Comparison of ENCODE assay signal across 8 mouse cellular contexts in the genomic region with DNA sequence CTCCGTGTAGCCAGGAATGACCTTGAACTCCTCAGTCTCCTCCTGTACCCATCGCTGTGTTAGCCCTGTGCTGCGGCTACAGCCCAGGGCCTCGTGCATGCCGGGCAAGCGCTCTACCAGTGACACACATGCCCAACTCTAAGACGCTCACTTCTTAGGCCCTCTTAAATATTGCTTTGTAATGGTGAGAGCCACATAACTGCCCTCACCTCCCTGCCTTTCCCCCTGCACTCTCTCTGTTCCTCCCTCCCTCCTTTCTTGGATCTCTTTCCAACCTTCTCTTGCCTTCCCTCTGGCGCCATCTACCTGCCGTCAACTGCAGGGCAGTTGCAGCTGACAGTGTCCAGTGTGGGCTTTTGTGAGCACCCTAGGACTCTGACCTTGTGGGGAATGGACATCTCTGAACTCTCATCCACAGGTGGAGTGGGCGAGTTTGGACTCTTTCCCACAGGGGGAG. TPM values are rescaled to one million over a fixed set of nuclear protein-coding genes. Genes with fewer than 3 reads are reported as not detected.
DNase-seq lines count a peak whose midpoint lies in the region; ATAC-seq and TF ChIP-seq lines count a peak whose summit lies in the region.

No protein-coding gene starts in this region.

- no peaks in the 10 kb centered on the region for H3K27me3 ChIP-seq in intestine, postnatal 0 days (replicated peaks; ENCODE audit: control insufficient read depth, insufficient read depth, low read length)
- H3K27me3 ChIP-seq in midbrain, embryonic 10.5 days (ENCODE audit: low read depth, poor library complexity, severe bottlenecking) = 0 out of 2 replicates have a peak, but pooled peaks cover 7% of the 10 kb centered on the region

- DNase-seq in adrenal gland, adult 2 months = peak; percentile 80
- peak; percentile 87 for DNase-seq in embryo, embryonic 11 days
- peak; percentile 58 to 63 for DNase-seq in left cerebral cortex, postnatal 36 days (ENCODE audit: low spot score in 2 of 2)
- peak; percentile 79 for DNase-seq in midbrain, embryonic 10.5 days (ENCODE audit: low spot score)
- DNase-seq in right cerebral cortex, postnatal 36 days (ENCODE audit: low spot score in 2 of 2) = peak; percentile 48 to 50
- DNase-seq in urinary bladder, postnatal 4 days (ENCODE audit: low spot score in 2 of 2) = peak; percentile 64 to 85

- intact Hi-C loops in left cerebral cortex, postnatal 36 days (cut with DNase I) = loop anchor here (2.0 to 10.0 kb wide), 3 partner anchors 56 to 596 kb away; partner anchors contain the start of gene Rbm38

- no peak overlapping the region for H3K27ac ChIP-seq in intestine, postnatal 0 days (ENCODE audit: low read depth, low read length)
- H3K27ac ChIP-seq in midbrain, embryonic 10.5 days (replicated peaks) = no peak overlapping the region

- no peak overlapping the region; the same call in 1 of the 2 replicates for H3K4me2 ChIP-seq in intestine, postnatal 0 days (replicated peaks; ENCODE audit: low read depth)

- no peak overlapping the region for H3K4me3 ChIP-seq in intestine, postnatal 0 days (ENCODE audit: low read depth, low read length)
- H3K4me3 ChIP-seq in midbrain, embryonic 10.5 days = no peak overlapping the region

- 30% methylated on average over 10 of the region's 10 CpGs for WGBS in intestine, postnatal 0 days
- WGBS in midbrain, embryonic 10.5 days = 34% methylated on average over 10 of the region's 10 CpGs

- no peaks in the 10 kb centered on the region for H3K9me3 ChIP-seq in intestine, postnatal 0 days (ENCODE audit: control insufficient read depth)
- H3K9me3 ChIP-seq in midbrain, embryonic 10.5 days (replicated peaks) = no peaks in the 10 kb centered on the region

- H3K4me1 ChIP-seq in intestine, postnatal 0 days (replicated peaks; ENCODE audit: control insufficient read depth, insufficient read depth, low read length) = no peaks in the 10 kb centered on the region
- H3K4me1 ChIP-seq in midbrain, embryonic 10.5 days = peaks cover 16% of the 10 kb centered on the region

- no peak overlapping the region for H3K9ac ChIP-seq in intestine, postnatal 0 days (ENCODE audit: low read depth, low read length)

- TF ChIP-seq CTCF in intestine, postnatal 0 days (IDR thresholded peaks at IDR 0.05; ENCODE audit: low read depth) = peak; percentile 99

- peak; percentile 69 for ATAC-seq in granulocyte monocyte progenitor cell, adult 5-6 weeks (replicated peaks; ENCODE audit: poor library complexity, severe bottlenecking)
- ATAC-seq in intestine, postnatal 0 days = peak; percentile 60

- H3K36me3 ChIP-seq in intestine, postnatal 0 days (ENCODE audit: control insufficient read depth, insufficient read depth) = no peaks in the 10 kb centered on the region
- H3K36me3 ChIP-seq in midbrain, embryonic 10.5 days = no peaks in the 10 kb centered on the region

RNA-seq across cellular contexts. Expression of gene Ctcfl, which starts 38.5 kb away (rescaled TPM):
- total RNA-seq in adrenal gland, adult 2 months (2021) = under 1 TPM; 0.10 to 0.12 TPM
- polyA plus RNA-seq in adrenal gland, adult 2 months (2012; rRNA removed) = not detected in 2 replicates
- total RNA-seq in granulocyte monocyte progenitor cell, adult 5-6 weeks (2014; fragmentation: Nextera tagmentation) = not detected in 2 replicates
- not detected in 2 replicates for total RNA-seq in granulocyte monocyte progenitor cell, adult 5-6 weeks (2017)
- polyA plus RNA-seq in intestine, postnatal 0 days (2015; fragmentation: Nextera tagmentation; extraction: Ambion mirVana) = 0.82 and 1.0 TPM in 2 replicates
- under 1 TPM in 1 of 2 experiments, not detected in 1; 0.11 TPM for total RNA-seq in left cerebral cortex, postnatal 36 days (2021)
- polyA plus RNA-seq in midbrain, embryonic 10.5 days (2016; fragmentation: Nextera tagmentation; extraction: Ambion mirVana) = 0.07 and 0.11 TPM in 2 replicates
